Mouse (Mus musculus): ENCODE data around the gene Spdye4c.

- TF ChIP-seq E2F4 (IDR thresholded peaks at IDR 0.05; ENCODE audit: insufficient read depth) (no peak), POLR2A (IDR thresholded peaks at IDR 0.05; ENCODE audit: insufficient read length, low read depth) (no peak), MAX (IDR thresholded peaks at IDR 0.05; ENCODE audit: low read depth) (no peak), POLR2AphosphoS2 (IDR thresholded peaks at IDR 0.05; ENCODE audit: insufficient read length, low read depth) (no peak), TCF12 (IDR thresholded peaks at IDR 0.05; ENCODE audit: insufficient read depth, poor library complexity, severe bottlenecking) (no peak), MYOG (IDR thresholded peaks at IDR 0.05; ENCODE audit: control insufficient read depth in 1 of 3, insufficient read depth in 1 of 3, insufficient read length in 2 of 3, low read depth in 2 of 3) (no peak), REST (IDR thresholded peaks at IDR 0.05; ENCODE audit: insufficient read depth, insufficient read length) (no peak), CEBPB (IDR thresholded peaks at IDR 0.05; ENCODE audit: insufficient read depth, poor library complexity, severe bottlenecking) (no peak), USF1 (IDR thresholded peaks at IDR 0.05; ENCODE audit: low read depth) (no peak), MYOD1 (IDR thresholded peaks at IDR 0.05; ENCODE audit: control insufficient read depth in 1 of 3, insufficient read length in 2 of 3, low read depth in 2 of 3) (no peak), TCF3 (IDR thresholded peaks at IDR 0.05; ENCODE audit: insufficient read length, low read depth) (no peak)
Observed at GRCm38 (mm10) chr2:128620578-128620977, 29.6 kb downstream of the Spdye4c start.

All from myocyte (in vitro differentiated cells).